Mouse (Mus musculus) G1E (cell line): Measurements from ENCODE around the gene Hoxa1. TPM values are rescaled to one million over a fixed set of nuclear protein-coding genes. Genes with fewer than 3 reads are reported as not detected.

Experiments used
- ATAC-seq: 2 replicates; pipeline ENCODE4 v1.8.0; 2016; ENCODE audit warnings: mild to moderate bottlenecking; ENCODE audit not compliant: insufficient number of reproducible peaks, poor library complexity, low FRiP score, severe bottlenecking; ENCODE audit errors: extremely low read depth
- DNase-seq: peaks from one replicate; pipeline ENCODE4 v3.0.0; 2012; ENCODE audit warnings: low spot score
- H3K27me3 ChIP-seq: 2 replicates; pipeline ENCODE4 v1.6.1; 2012; ENCODE audit warnings: mild to moderate bottlenecking, low read length, inconsistent platforms; ENCODE audit not compliant: insufficient read depth
- H3K36me3 ChIP-seq: replicated peaks from 2 replicates; pipeline ENCODE3; 2012; ENCODE audit warnings: mild to moderate bottlenecking, inconsistent platforms
- H3K4me1 ChIP-seq: 2 replicates; pipeline ENCODE4 v1.6.1; 2012; ENCODE audit warnings: low read depth, low read length, inconsistent platforms, mixed read lengths; ENCODE audit not compliant: insufficient read depth
- H3K4me3 ChIP-seq: 2 replicates; pipeline ENCODE4 v1.5.1; 2012; ENCODE audit warnings: low read depth, mild to moderate bottlenecking, inconsistent platforms, low read length, moderate library complexity, mixed read lengths
- H3K9me3 ChIP-seq: replicated peaks from 2 replicates; pipeline ENCODE4 v1.6.1; 2012; ENCODE audit warnings: inconsistent platforms
- CTCF ChIP-seq: IDR thresholded peaks from 2 replicates; pipeline ENCODE4 v1.5.1; 2012; ENCODE audit warnings: low read depth, low read length, inconsistent platforms, mixed read lengths
- GATA1 ChIP-seq: IDR thresholded peaks from 2 replicates; pipeline ENCODE4 v1.6.1; 2012; ENCODE audit warnings: borderline replicate concordance, low read length, inconsistent platforms, mixed read lengths
- GATA2 ChIP-seq: IDR thresholded peaks from 2 replicates; pipeline ENCODE4 v1.6.1; 2012; ENCODE audit warnings: low read depth, low read length, inconsistent platforms, borderline replicate concordance
- POLR2AphosphoS5 ChIP-seq: IDR thresholded peaks from 2 replicates; pipeline ENCODE4 v1.6.1; 2012; ENCODE audit warnings: low read depth, low read length, inconsistent platforms; ENCODE audit not compliant: insufficient replicate concordance
- TAL1 ChIP-seq: conservative IDR thresholded peaks from 2 replicates; pipeline ENCODE4 v1.6.1; 2012; ENCODE audit warnings: low read depth, low read length, inconsistent platforms, mixed read lengths
- polyA plus RNA-seq: library from polyadenylated mRNA; stranded (reverse); fragments of >175 nt; gene quantifications from 2 replicates; pipeline ENCODE4 v1.2.3, GENCODE M21; 2012
- total RNA-seq, 2 experiments: library from RNA; stranded (forward) in 1 of 2; stranded (reverse) in 1 of 2; fragments of 200-1000 nt in 1 of 2; fragments of >200 nt in 1 of 2; fragmentation: Nextera tagmentation in 1 of 2; gene quantifications; 2 replicates each; pipeline ENCODE4 v1.2.3; 2014 to 2017

Hoxa1 gene
- total and polyA plus RNA-seq, 3 experiments: 0.22 TPM; not detected in 2

GRCm38 (mm10) chr6:52164051-52164625, 6.0 kb upstream of the Hoxa1 start:
- Histone ChIP-seq H3K4me3 (no peak overlapping the region), H3K4me1 (no peaks in the 10 kb centered on the region), H3K36me3 (no peaks in the 10 kb centered on the region), H3K27me3 (peaks cover 69% of the 10 kb centered on the region), H3K9me3 (no peaks in the 10 kb centered on the region)
- TF ChIP-seq CTCF (no peak), GATA2 (no peak), TAL1 (no peak), POLR2AphosphoS5 (no peak), GATA1 (no peak)
- ATAC-seq (no peak), DNase-seq (no peak)

DNA sequence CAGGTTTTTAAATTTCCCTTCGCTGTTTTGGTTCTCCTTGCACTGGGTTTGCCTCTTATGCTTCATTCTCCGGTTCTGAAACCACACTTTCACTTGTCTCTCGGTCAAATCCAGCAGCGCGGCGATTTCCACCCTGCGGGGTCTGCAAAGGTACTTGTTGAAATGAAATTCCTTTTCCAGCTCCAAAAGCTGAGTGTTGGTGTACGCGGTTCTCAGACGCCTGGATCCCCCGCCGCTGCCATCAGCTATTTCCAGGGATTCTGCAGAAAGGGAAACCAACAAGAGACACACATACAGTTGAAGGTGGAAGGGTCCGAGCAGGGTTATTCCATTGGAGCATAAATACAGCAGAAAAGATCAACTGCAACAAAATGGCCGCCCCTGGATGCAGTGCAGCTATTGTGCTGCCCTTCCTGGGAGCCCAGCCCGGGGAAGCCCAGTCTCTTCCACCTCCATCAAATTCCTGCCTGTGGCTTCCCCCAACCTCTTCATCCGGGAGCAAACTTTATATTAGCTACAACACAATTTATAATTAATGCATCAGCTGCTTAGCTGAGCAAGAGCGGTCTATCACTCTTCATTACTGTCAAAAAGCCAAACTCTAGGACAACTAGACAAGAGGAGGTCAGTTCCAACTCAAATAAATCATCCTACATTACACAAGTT, 5.4 kb upstream of the Hoxa1 start:
- Histone ChIP-seq H3K36me3 (no peaks in the 10 kb centered on the region), H3K9me3 (no peaks in the 10 kb centered on the region), H3K27me3 (peaks cover 65% of the 10 kb centered on the region), H3K4me3 (no peak overlapping the region), H3K4me1 (no peaks in the 10 kb centered on the region)
- ATAC-seq (no peak), DNase-seq (no peak)
- TF ChIP-seq CTCF (no peak), TAL1 (no peak), GATA2 (no peak), POLR2AphosphoS5 (no peak), GATA1 (no peak)

DNA sequence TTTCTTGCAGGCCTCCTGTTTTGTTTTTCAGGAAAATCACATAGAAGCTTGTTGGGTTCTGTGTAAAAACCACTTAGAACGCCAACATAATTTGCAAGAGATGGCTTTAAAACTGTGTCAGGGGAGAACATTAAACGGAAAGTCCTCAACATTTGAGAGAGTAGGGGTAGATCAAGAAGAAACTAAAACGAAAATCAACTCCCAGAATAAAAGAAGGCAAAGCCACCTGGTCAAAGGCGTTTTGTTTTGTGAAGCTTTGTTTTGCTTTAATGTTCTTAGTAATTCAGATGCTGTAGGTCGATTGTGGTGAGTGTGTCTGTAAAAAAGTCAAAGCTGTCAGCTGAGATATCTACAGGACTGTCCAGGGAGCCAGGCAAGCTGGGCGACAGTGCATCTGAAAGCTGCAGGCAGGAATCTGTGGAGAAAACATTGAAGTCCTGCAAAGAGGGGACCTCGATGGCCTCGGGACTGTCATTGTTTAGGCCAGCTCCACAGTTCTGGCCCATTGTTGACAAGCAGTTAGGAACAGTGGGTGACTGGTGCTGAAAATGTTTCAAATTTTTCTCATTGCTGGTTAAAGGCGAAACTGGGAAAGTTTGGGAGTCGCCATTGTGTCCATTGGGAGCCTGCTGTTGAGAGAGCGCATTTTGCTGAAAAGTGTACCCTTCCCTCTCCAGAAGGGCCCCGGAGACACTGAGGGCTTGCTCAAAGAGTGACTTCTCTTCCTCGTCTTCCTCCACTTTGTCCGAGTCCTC, 4.7 kb upstream of the Hoxa1 start:
- DNase-seq (no peak), ATAC-seq (no peak)
- no peak overlapping the region for H3K4me3 ChIP-seq
- H3K27me3 ChIP-seq: peaks cover 59% of the 10 kb centered on the region
- no peaks in the 10 kb centered on the region for H3K9me3 ChIP-seq
- H3K36me3 ChIP-seq: no peaks in the 10 kb centered on the region
- TF ChIP-seq TAL1 (no peak), GATA2 (no peak), POLR2AphosphoS5 (no peak), CTCF (no peak), GATA1 (no peak)
- no peaks in the 10 kb centered on the region for H3K4me1 ChIP-seq

- Histone ChIP-seq H3K4me1 (no peaks in the 10 kb centered on the region), H3K27me3 (peaks cover 52% of the 10 kb centered on the region), H3K36me3 (no peaks in the 10 kb centered on the region), H3K4me3 (no peak overlapping the region), H3K9me3 (no peaks in the 10 kb centered on the region)
- ATAC-seq (no peak), DNase-seq (no peak)
- no peak for TF ChIP-seq POLR2AphosphoS5
- no peak for TF ChIP-seq TAL1
- no peak for TF ChIP-seq GATA2
- TF ChIP-seq CTCF: no peak
- TF ChIP-seq GATA1: no peak
Measured at GRCm38 (mm10) chr6:52162093-52162380, 3.9 kb upstream of the Hoxa1 start.

DNA sequence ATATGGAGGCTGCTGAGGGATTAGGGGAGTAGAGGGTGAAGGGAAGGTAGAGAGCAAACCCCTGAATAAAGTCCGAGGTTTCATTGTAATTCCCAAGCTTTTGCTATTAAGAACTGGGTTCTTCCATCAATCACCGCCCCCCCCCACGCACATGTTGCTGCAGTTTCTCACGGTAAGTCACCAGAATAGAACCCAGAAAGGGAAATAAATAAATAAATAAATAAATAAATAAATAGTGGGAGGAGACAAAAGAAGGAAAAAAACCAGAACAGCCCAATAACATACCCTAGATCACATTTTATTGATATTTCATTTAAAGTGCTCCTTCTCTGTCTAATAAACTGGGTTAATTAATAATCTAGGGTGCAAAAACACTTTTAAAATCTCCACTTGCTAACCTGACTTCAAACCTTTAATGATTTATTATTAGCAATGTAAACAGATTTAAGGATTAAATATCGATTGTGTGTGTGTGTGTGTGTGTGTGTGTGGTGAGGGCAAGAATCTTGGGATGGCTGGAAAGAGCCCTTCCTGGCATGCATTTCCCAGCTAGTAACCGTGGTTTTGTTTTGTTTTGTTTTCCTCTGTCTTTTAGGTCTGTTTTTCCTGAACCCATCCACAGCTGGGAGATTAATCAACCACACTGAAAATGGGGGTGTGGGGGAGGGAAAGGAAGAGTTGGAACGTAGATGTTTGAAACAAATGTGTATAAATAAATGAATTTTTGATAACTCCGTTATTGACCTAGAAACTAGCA, 3.4 kb upstream of the Hoxa1 start:
- H3K36me3 ChIP-seq: no peaks in the 10 kb centered on the region
- H3K4me3 ChIP-seq: no peak overlapping the region
- no peak for DNase-seq
- no peak for ATAC-seq
- no peaks in the 10 kb centered on the region for H3K9me3 ChIP-seq
- peaks cover 51% of the 10 kb centered on the region for H3K27me3 ChIP-seq
- H3K4me1 ChIP-seq: no peaks in the 10 kb centered on the region
- no peak for TF ChIP-seq TAL1
- TF ChIP-seq GATA2: no peak
- no peak for TF ChIP-seq GATA1
- no peak for TF ChIP-seq POLR2AphosphoS5
- TF ChIP-seq CTCF: no peak

GRCm38 (mm10) chr6:52160511-52161335, 2.6 kb upstream of the Hoxa1 start:
- H3K4me1 ChIP-seq: no peaks in the 10 kb centered on the region
- peaks cover 43% of the 10 kb centered on the region for H3K27me3 ChIP-seq
- ATAC-seq (no peak), DNase-seq (no peak)
- no peak overlapping the region for H3K4me3 ChIP-seq
- TF ChIP-seq GATA1 (no peak), GATA2 (no peak), CTCF (no peak), POLR2AphosphoS5 (no peak), TAL1 (no peak)
- no peaks in the 10 kb centered on the region for H3K9me3 ChIP-seq
- H3K36me3 ChIP-seq: no peaks in the 10 kb centered on the region
